Mouse (Mus musculus) hindbrain, embryonic 16.5 days (tissue): ENCODE results near the gene Ppp2r5c. TPM values are rescaled to one million over a fixed set of nuclear protein-coding genes. Genes with fewer than 3 reads are reported as not detected.
A peak's percentile ranks its signal among the peaks of the same experiment; 100 is the strongest.

ENCODE experiments used
- ATAC-seq: fragments of 200-750 bp; cut with Nextera tagmentation; 2 replicates; pipeline ENCODE4 v1.8.0; 2017; ENCODE audit warnings: moderate TSS enrichment, moderate library complexity
- H3K27ac ChIP-seq: fragments of 300-500 bp; sonication (generic); 2 replicates; pipeline ENCODE4 v1.5.1; 2014; ENCODE audit warnings: low read depth, mild to moderate bottlenecking, control low read depth, low read length, moderate library complexity
- H3K27me3 ChIP-seq: fragments of 300-500 bp; sonication (generic); replicated peaks from 2 replicates; pipeline ENCODE4 v1.6.1; 2014; ENCODE audit warnings: low read length; ENCODE audit not compliant: control insufficient read depth, insufficient read depth
- H3K36me3 ChIP-seq: fragments of 300-500 bp; sonication (generic); 2 replicates; pipeline ENCODE4 v1.6.1; 2014; ENCODE audit warnings: mild to moderate bottlenecking, low read length, moderate library complexity, mixed read lengths; ENCODE audit not compliant: control insufficient read depth, insufficient read depth
- H3K4me1 ChIP-seq: fragments of 300-500 bp; sonication (generic); 2 replicates; pipeline ENCODE4 v1.6.1; 2014; ENCODE audit warnings: low read depth, low read length; ENCODE audit not compliant: control insufficient read depth, insufficient read depth
- H3K4me2 ChIP-seq: fragments of 300-500 bp; sonication (generic); 2 replicates; pipeline ENCODE4 v1.6.1; 2014; ENCODE audit warnings: mild to moderate bottlenecking, low read length, control low read depth, moderate library complexity
- H3K4me3 ChIP-seq: fragments of 300-500 bp; sonication (generic); 2 replicates; pipeline ENCODE4 v1.5.1; 2014; ENCODE audit warnings: mild to moderate bottlenecking, low read length, control low read depth, moderate library complexity
- H3K9ac ChIP-seq: fragments of 300-500 bp; sonication (generic); 2 replicates; pipeline ENCODE4 v1.6.1; 2014; ENCODE audit warnings: low read depth, mild to moderate bottlenecking, control low read depth, low read length, moderate library complexity
- H3K9me3 ChIP-seq: fragments of 300-500 bp; sonication (generic); 2 replicates; pipeline ENCODE4 v1.6.1; 2014; ENCODE audit warnings: mild to moderate bottlenecking, low read length, moderate library complexity; ENCODE audit not compliant: control insufficient read depth
- WGBS: fragments of 180-500 bp; shearing (Covaris S2); extraction: QIAGEN DNeasy Blood & Tissue Kit; methylation state at CpG from one replicate; pipeline ENCODE4 v1.1.7; 2014; 5-methylcytosine and 5-hydroxymethylcytosine counted together
- polyA plus RNA-seq: library from polyadenylated mRNA; unstranded; fragments of >200 nt; fragmentation: Nextera tagmentation; extraction: Ambion mirVana; gene quantifications from 2 replicates; pipeline ENCODE4 v1.2.1, GENCODE M21; 2015

The Ppp2r5c gene
- polyA plus RNA-seq, 1 experiment from 2014 or later: 136 TPM

- Histone ChIP-seq H3K27ac (no peak overlapping the region), H3K4me1 (no peaks in the 10 kb centered on the region), H3K36me3 (no peaks in the 10 kb centered on the region), H3K9me3 (no peaks in the 10 kb centered on the region), H3K27me3 (no peaks in the 10 kb centered on the region), H3K9ac (no peak overlapping the region), H3K4me3 (no peak overlapping the region), H3K4me2 (no peak overlapping the region)
- no peak for ATAC-seq
- 86% methylated on average over 2 of the region's 2 CpGs for WGBS
Observed at GRCm38 (mm10) chr12:110533151-110533550, 86.2 kb downstream of the Ppp2r5c start.

GRCm38 (mm10) chr12:110533832-110534231 is 86.9 kb downstream of the Ppp2r5c start:
- Histone ChIP-seq H3K36me3 (no peaks in the 10 kb centered on the region), H3K27me3 (no peaks in the 10 kb centered on the region), H3K4me1 (no peaks in the 10 kb centered on the region), H3K9ac (no peak overlapping the region), H3K4me2 (no peak overlapping the region), H3K27ac (no peak overlapping the region), H3K4me3 (no peak overlapping the region), H3K9me3 (no peaks in the 10 kb centered on the region)
- WGBS: 94% methylated on average over 3 of the region's 3 CpGs
- ATAC-seq: no peak

- Histone ChIP-seq H3K27ac (no peak overlapping the region), H3K27me3 (no peaks in the 10 kb centered on the region), H3K9ac (no peak overlapping the region), H3K4me3 (no peak overlapping the region), H3K36me3 (no peaks in the 10 kb centered on the region), H3K9me3 (no peaks in the 10 kb centered on the region), H3K4me1 (no peaks in the 10 kb centered on the region), H3K4me2 (no peak overlapping the region)
- 92% methylated on average over 5 of the region's 5 CpGs for WGBS
- no peak for ATAC-seq
Observed at GRCm38 (mm10) chr12:110535361-110535760, 88.4 kb downstream of the Ppp2r5c start.

- Histone ChIP-seq H3K36me3 (no peaks in the 10 kb centered on the region), H3K4me2 (no peak overlapping the region), H3K27me3 (no peaks in the 10 kb centered on the region), H3K4me1 (no peaks in the 10 kb centered on the region), H3K4me3 (no peak overlapping the region), H3K9me3 (no peaks in the 10 kb centered on the region), H3K27ac (no peak overlapping the region), H3K9ac (no peak overlapping the region)
- ATAC-seq: peak; percentile 73
- WGBS: 70% methylated on average over 8 of the region's 8 CpGs
Observed at GRCm38 (mm10) chr12:110537751-110538150, 90.8 kb downstream of the Ppp2r5c start.

- no peak for ATAC-seq
- WGBS: 91% methylated on average over 10 of the region's 10 CpGs
- no peaks in the 10 kb centered on the region for H3K9me3 ChIP-seq
- no peak overlapping the region for H3K4me2 ChIP-seq
- H3K9ac ChIP-seq: no peak overlapping the region
- no peak overlapping the region for H3K4me3 ChIP-seq
- H3K27me3 ChIP-seq: no peaks in the 10 kb centered on the region
- H3K4me1 ChIP-seq: no peaks in the 10 kb centered on the region
- H3K27ac ChIP-seq: no peak overlapping the region
- no peaks in the 10 kb centered on the region for H3K36me3 ChIP-seq
Observed at GRCm38 (mm10) chr12:110539346-110539745, 92.4 kb downstream of the Ppp2r5c start.

GRCm38 (mm10) chr12:110539798-110540197 is 92.9 kb downstream of the Ppp2r5c start:
- H3K36me3 ChIP-seq: no peaks in the 10 kb centered on the region
- H3K27ac ChIP-seq: no peak overlapping the region
- H3K9ac ChIP-seq: no peak overlapping the region

GRCm38 (mm10) chr12:110540273-110540672 is 93.4 kb downstream of the Ppp2r5c start:
- WGBS: 92% methylated on average over 8 of the region's 8 CpGs
- Histone ChIP-seq H3K4me2 (no peak overlapping the region), H3K36me3 (no peaks in the 10 kb centered on the region), H3K4me3 (no peak overlapping the region), H3K9ac (no peak overlapping the region), H3K27me3 (no peaks in the 10 kb centered on the region), H3K9me3 (no peaks in the 10 kb centered on the region), H3K27ac (no peak overlapping the region), H3K4me1 (no peaks in the 10 kb centered on the region)
- ATAC-seq: no peak

More at GRCm38 (mm10) chr12:110539798-110540197, 92.9 kb downstream of the Ppp2r5c start:
- Histone ChIP-seq H3K4me1 (no peaks in the 10 kb centered on the region), H3K9me3 (no peaks in the 10 kb centered on the region), H3K4me3 (no peak overlapping the region), H3K4me2 (no peak overlapping the region), H3K27me3 (no peaks in the 10 kb centered on the region)
- WGBS: 83% methylated on average over 9 of the region's 9 CpGs
- ATAC-seq: no peak

GRCm38 (mm10) chr12:110541001-110541400 is 94.1 kb downstream of the Ppp2r5c start:
- no peaks in the 10 kb centered on the region for H3K36me3 ChIP-seq
- H3K4me1 ChIP-seq: no peaks in the 10 kb centered on the region
- no peak overlapping the region for H3K27ac ChIP-seq
- no peak overlapping the region for H3K4me2 ChIP-seq
- H3K9me3 ChIP-seq: no peaks in the 10 kb centered on the region
- H3K4me3 ChIP-seq: no peak overlapping the region
- 70% methylated on average over 8 of the region's 8 CpGs for WGBS
- H3K27me3 ChIP-seq: no peaks in the 10 kb centered on the region
- no peak for ATAC-seq
- no peak overlapping the region for H3K9ac ChIP-seq

- Histone ChIP-seq H3K4me1 (no peaks in the 10 kb centered on the region), H3K4me3 (no peak overlapping the region), H3K36me3 (no peaks in the 10 kb centered on the region; the same call in none of the 2 replicates), H3K9ac (no peak overlapping the region), H3K27me3 (no peaks in the 10 kb centered on the region), H3K27ac (no peak overlapping the region), H3K4me2 (no peak overlapping the region), H3K9me3 (no peaks in the 10 kb centered on the region)
- no peak for ATAC-seq
- 81% methylated on average over 5 of the region's 5 CpGs for WGBS
Observed at GRCm38 (mm10) chr12:110541528-110541927, 94.6 kb downstream of the Ppp2r5c start.
